Mouse (Mus musculus): ENCODE measurements at regions not wholly inside any gene's neighbourhood (a gene's known extent, or its start where the extent isn't known, plus 50 kb on each side); places are given as distances from the start of the nearest gene placed in this dataset.
A peak's percentile ranks its signal among the peaks of the same experiment; 100 is the strongest.

DNA sequence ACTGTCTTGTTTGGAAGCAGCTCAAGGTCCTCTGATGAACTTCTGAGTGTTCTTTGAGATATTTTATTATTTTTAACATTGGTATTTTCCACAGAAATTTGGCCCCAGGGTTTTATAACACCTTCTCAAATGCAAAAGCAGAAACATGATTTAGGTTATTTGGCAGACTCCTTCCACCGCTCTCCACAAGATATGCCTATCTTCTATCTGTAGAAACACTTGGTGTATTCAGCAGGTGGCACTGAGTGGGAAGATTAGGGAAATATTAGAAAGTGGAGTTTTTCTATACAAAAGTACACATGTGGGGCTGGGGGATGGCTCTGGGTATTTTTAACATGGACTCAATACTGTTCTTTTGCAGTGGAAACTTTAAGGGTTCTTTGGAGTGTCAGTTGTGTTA, 475.3 kb downstream of the Dach1 start:
- no peak for DNase-seq (ENCODE audit: low spot score)

DNA sequence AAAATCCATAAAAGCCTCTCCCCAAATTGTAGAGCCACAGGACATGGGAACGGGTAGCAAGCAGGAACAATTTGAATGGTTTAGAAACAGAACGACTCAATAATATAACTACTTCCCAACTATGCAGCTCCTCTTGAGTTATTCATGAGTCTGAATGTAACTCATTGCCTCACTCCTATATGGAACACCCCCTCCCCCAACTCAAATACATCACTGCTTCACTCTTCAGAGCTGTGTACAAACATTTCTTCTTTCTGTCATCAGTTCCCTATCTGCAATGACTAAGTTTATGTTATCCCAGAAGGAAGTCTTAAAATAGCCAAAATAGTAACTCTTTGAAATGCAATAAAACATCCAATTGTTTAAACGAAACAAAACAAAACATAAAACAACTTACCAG, 484.9 kb downstream of the Dach1 start:
- DNase-seq (ENCODE audit: low spot score) = no peak

DNA sequence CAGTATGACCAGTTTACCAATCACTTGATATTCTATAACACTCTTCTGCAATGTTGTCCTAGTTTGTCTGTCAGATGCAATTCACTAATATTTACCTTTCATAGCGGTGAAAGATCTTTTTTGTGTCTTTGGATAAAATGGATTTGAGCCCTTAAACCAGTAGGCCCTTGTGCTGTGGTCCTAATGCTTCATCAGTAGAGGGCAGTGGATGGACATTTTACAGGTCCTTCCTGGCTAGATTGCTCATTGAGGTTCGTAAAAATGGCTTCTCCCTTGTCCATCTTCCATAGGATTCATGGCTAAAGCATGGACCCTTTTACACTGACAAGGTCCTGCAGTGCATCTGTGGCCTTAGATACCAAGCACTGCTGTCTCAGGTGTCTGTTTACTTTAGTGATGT, 501.8 kb downstream of the Dach1 start:
- peak; percentile 29 for DNase-seq (ENCODE audit: low spot score)

DNA sequence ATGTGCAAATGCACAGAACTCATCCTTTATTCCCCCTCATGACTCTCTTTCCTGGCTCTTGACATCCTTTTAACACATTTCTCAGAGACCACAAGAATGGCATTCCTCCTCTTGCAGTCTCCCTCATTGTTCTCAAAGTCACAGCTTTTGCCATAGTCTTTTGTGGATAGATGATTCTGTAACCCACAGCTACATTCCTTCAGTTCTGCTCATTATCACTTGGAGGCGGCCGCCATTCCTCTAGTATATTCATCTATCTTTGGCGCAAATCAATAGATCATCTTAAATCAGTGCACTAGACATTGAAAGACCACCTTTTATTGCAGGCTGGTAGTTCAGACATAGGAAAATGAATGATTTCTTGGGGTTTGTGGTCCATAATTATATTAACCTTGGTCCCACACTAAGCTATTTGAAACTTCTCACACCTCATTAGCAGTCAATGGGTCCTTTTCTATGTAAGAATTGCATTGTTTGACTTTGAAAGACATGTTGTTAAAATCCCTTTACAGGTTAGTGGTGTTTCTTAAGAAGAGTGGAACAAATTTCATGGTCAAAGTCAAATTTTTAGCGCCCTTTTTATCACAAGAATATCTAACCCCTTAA, 531.3 kb downstream of the Dach1 start:
- DNase-seq (ENCODE audit: low spot score) = peak; percentile 65

DNA sequence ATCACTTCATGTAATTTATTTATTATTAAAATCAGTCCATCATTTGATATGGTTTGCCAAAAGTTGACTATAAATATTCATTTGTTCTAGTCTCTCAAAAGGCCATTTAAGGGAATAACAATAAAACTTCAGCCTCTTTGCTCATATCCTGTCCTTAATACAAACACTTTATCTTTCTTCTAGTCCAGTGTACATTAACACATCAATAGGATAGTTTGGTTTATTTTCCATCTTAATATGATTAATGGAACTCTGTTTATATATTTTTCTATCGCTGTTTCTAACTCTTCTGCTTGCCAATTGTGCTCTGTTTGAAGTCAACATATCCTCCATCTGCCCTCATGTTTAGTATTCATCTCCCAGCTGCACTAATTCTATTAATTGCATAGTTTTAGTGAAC, 558.1 kb downstream of the Dach1 start:
- DNase-seq (ENCODE audit: low spot score) = no peak

DNA sequence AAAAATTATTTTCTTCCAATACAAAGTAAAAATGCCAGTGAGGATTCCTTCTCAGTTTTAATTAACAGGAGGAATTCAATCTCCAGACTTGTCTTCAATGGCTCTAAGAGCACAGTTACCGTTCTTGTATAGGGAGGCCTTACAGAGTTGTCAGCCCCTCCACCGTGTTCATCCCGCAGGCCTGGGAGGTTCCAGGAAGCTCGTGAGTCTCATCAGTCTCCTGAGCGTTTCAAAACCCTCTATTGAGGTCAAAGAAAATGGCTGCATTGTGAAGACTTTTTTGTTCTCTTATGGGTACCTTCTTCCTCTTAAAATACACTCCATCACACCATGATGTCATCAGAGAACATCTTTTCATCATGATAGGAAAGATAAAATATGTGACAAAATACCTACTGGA, 572.9 kb downstream of the Dach1 start:
- DNase-seq (ENCODE audit: low spot score) = peak; percentile 49

DNA sequence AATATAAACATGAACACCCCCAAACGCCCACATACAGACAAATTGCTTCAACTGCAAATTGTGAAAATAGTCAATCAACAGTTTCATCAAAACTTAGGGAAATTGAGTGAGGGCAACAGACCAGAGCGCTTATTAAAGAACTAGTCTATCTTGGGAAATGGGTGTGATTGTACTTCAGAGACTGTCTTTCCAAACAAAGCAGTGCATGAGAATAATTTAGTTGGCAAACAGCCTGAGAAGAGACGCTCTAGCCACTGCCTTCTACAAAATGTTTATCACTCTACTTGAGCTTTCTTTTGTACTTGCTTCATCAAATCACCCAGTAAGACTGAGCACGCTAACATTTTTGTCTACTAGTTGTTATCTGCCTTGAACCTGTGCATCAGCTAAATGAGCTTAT, 581.0 kb downstream of the Dach1 start:
- no peak for DNase-seq (ENCODE audit: low spot score)

DNA sequence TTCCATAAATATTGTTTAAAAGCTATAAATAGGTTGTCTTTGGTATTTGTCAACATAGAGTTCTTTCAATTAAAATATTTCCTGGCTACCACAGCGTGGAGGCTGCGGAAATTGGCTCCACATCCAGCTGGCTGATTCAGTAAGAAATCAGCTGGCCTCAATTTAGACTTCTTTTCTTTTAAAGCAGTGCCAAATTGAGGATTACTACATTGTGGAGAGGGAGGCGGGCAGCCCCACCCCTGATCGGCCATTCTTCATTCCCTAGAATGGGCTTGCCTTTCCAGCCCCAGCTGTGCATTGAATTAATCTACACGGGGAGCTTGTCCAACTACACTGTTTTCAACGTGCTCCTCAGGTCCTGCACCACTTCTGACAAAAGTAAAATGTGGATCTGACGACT, 581.4 kb downstream of the Dach1 start:
- peak; percentile 53 for DNase-seq (ENCODE audit: low spot score)

DNA sequence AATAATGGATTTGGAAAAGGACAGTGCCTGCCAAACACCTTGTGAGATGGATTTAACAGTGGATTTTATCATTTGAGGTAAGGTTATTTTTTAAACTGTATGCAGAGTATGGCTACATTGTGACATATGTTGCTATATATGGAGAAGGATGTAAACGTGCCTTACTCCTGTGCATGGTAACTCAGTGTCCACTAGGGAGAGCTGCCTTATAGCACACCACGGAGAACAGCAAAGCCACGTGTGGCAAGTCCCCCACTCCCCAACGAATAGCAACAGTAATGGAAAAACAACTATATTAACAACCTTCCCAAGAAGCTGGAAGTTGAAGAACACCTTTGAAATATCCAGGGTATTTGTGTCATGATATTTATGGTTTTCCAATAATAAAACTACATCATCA, 582.6 kb downstream of the Dach1 start:
- peak; percentile 78 for DNase-seq (ENCODE audit: low spot score)

DNA sequence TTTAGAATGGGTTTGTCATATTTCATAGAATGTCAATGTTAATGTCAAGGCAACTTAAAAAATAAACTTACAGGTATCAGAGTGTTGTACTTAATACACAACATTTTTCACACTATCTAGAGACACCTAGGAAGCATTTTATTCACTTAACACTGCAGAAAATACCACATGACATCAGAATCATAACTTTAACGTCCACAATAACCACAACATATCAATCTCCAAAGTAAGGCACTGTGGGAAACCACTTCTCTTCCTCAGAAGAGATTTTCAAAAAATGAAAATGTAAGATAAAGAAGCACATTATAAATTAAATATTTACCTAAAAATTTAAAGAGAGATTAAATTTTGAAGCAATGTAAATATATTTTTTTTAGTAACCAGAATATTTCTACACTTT, 599.3 kb downstream of the Dach1 start:
- DNase-seq (ENCODE audit: low spot score) = no peak

DNA sequence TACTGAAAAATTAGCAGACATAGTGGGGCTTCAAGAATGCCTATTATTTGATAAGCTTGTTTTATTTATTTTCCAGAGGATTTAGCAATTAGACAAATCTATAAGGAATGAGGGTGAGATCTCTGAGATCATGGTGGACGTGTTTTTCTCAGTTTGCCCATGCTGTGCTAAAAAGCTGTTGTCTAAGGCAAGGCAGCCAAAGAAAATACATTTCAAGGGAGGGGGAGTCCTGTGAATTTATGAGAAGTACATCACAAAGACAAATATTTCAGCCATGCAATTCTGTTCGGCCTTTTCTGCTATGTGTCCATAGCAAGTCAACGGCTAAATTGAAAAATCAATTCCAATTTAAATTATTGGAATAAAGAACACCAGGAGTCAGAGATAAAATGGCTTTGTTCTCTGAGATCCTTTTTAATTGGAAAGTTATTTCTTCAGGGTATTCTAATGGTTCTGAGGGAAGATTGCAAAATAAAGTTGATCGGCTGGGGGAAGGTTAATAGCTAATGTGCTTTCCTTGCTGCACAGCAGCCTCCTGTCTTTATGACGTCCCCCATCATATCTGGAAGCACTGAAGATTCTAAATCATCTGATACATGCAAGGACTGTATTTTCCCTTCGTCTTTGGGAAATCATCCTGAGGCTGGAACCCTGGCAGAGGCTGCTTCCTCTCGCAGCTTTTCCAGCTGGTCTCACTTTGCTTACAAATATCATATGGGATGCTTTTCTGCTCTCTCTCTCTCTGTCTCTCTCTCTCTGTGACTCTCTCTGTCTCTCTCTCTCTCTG, 609.3 kb downstream of the Dach1 start:
- DNase-seq (ENCODE audit: low spot score) = no peak

DNA sequence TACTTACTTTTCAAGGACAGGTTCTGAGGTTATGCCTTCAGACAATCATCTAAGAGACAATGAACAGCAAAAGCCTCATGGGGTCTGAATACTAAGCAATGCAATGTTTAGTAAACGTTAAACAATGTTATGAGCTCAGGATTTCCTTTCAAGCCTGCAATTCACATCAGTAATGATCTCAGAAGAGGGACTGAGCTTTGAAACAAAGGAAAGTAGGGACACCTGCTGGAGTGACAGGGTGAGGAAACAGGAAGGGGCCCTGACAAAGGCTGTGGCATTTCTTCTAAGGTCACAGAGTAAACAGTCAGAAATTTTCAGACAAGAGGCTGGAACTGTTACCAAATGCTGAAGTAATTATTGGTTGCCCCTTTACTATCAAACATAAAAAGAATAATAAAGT, 610.0 kb downstream of the Dach1 start:
- DNase-seq (ENCODE audit: low spot score) = peak; percentile 62

DNA sequence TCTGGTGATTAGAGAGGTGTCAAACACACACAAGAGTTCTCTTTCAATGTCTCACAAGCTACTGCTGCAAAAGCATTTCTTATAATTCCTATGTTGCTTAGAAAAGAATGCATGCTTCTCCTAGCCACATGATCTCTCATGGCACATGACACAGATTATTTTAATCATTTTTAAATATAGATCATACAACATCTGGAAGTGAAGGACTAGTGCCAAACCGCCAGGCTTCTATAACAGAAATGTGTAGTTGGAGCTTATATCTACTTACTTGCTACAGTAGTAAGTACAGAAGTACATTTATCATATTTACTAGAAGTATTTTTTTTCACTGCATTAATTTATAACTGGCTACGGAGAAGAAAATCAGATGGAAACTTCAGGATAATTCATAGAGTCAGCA, 611.3 kb downstream of the Dach1 start:
- DNase-seq (ENCODE audit: low spot score) = no peak

DNA sequence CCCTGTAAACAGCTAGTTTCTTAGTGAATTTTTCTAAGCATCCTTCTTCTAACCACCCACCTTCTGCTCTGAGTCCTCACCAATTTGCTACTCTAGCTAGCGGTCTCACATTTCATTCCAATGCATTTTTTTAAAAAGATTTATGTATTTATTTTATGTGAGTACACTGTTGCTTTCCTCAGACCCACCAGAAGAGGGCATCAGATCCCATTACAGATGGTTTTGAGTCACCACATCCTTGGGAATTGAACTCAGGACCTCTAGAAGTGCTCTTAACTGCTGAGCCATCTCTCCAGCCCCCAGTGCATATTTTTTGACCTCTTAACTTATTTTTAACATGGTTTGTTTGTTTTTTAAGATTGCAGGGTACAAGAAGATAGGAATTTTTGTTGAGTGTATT, 611.7 kb downstream of the Dach1 start:
- no peak for DNase-seq (ENCODE audit: low spot score)

DNA sequence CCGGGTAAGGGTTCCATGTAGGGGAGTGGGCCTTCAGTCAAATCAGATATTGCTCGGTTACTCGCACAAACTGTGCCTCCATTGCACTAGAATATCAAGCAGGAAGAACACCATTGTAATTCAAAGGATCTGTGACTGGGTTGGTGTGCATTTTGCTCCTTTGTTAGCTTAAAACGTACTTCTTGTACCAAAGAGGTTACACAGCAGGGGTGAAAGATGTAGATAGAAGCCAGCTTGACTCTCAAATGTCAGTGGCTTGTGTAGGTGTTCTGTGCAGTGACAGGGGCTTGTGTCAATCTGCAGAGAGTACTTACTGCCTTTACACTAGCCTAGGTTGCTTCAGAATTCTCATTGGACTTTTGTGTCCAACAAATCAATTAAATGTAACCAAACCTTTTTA, 623.3 kb downstream of the Dach1 start:
- no peak for DNase-seq (ENCODE audit: low spot score)

DNA sequence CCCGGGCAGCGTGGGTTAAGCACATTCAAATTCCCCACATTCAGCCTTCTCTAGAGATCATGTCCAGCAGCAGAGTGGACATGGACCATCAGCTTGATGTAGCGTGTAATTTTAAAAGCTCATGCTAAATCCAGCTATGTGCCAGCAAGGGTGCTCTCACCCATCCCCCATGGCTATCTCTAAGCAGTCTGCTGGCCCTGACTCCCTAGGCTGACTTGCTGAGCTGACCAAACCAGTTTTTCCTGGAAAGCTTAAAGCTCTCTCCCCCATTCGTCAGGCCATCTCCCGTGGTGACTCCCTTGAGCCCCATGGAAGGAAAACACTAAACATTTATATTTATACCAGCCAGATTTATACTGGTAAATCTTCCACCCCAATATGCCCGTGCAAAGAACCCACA, 625.3 kb downstream of the Dach1 start:
- DNase-seq (ENCODE audit: low spot score) = no peak

DNA sequence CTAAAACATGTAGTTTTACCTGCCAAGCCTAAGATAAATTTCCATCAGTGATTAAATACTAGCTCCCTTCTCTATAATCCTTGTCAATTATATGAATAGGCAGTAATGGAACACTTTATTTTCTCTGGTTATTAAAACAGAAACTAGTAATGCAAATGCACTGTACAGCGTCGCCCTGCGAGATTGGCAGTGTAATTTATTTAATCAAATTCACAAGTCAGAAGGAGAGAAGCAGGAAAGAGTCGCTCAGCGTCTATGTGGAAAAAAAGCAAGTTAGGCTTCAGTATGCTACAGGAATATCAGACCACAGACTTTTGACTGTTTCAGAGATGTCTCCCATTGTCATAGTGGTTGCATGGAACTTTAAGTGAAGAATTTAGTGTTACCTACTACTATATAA, 632.6 kb downstream of the Dach1 start:
- no peak for DNase-seq (ENCODE audit: low spot score)

DNA sequence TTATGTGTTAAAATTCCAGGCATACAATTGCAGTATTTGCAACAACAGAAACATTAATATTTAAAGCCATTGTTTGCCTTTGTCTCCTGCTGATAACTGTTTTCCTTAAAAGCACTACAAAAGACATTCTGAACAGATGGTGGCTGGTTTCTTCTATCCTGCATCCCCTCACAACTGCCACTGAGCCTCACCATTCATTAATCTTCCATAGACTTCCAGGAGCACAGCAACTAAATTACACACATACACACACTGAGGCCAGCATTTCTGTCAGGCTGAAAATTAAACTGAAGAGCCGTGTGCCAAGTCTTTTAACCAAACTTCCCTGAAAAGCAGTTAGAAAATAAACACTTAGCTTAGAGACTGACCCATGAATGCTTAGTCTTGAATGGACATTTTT, 658.2 kb downstream of the Dach1 start:
- DNase-seq (ENCODE audit: low spot score) = peak; percentile 38

DNA sequence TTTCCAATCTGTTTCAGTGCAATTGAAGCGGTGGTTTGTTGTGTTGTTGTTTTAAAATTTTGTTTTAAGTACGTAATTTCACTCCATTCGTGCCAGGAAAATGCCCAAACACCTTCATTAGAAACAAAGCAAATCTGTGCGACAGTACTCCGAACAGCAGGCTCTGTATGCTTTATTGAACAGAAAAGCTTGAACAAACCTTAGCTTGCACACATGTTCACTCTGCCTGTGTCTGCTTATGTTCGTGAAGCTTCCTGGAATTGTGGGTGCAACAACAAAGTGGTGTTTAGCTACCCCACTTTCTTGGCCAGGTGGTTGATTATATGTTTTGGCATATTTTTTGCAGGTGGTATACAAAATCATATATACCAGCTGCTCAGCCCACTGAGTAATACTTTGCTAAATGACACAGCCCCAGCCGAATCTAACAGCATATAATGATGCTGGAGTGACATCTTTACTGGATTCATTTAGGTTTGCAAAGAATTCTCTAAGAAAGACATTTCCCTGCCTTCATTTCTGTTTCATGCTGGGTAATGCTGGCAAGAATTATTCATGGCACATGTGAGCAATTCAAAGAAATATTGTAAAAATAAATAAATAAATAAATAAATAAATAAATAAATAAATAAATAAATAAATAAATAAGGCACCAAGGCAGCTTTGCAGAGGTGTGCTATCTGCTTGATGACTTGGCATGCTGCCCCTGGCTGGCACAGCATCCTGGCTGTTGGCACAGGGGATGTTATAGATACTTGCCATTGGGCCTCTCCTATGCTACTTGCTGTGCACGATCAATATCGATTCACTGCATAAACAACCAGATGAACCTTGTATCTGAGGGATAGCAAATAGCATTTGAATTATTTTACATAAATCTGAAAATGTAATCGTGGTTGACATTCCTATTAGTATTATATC, 679.9 kb downstream of the Dach1 start:
- DNase-seq (ENCODE audit: low spot score) = no peak

DNA sequence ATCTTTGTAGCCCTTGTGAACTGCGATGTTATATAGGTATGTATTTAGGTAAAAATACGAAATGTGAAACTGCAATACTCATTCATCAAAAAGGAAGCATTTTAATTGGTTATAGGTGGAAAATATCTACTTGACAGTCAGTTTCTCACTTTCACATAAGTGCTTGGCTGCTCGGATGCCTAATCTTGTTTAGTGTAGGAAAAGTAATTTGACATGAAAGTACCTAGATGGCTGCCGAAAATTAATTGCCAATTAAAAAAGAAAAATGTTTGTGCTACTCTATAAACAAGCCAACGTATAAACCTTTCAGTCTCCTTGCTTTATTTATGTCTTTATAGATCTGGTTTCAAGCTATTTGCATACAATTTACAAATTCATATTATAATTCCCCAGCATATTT, 691.3 kb downstream of the Dach1 start:
- no peak for DNase-seq (ENCODE audit: low spot score)

DNA sequence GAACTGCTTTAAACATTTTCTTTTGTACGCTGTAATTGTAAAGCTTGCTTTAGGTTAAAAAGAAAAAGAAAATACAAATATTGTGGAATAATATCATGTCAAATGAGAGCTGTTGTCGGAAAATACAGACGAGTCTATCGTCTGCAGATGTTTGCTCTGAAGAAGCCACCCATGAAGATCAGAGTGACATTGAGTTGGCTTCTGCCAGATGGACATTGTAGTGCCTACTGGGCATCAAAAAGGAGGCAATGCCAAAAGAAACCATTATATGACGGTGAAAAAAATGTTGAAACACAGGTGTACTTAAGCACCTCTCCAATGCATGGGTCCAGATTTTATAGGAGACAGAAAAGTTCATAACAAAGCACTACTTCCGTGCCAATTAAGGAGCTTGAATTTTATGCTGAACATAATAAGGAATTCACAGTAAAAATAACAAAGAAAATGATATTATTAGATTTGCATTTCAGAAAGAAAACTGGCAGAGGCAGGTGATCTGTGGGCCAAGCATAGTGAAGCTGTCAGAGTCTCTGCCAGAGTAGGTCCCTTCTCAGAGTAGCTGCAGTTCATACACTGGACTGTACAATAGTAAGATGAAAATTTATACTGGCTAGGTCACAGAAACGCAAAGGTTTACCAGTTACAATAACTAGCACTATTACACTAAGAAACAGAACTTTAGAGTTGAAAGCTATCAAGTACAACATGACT, 718.9 kb downstream of the Dach1 start:
- no peak for DNase-seq (ENCODE audit: low spot score)

DNA sequence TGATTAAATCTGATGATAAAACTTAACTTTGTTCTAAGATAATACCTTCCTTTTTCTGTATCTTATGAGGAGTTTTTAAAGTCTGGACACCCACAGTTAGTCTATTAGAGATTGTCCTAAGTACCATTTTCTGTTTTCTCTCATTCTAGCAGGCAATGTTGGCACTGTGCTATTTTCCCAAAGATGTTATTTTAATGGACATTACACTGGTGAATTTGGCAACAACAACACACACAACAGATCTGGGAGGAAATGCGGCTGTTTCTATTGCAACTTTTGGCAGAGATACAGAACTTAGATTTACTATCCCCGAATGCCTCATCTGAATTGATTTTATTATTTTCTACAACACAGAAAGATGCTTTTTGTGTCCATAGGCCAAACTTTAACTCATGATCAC, 720.9 kb downstream of the Dach1 start:
- DNase-seq (ENCODE audit: low spot score) = no peak
